Mouse (Mus musculus) midbrain, embryonic 14.5 days (tissue): Measurements from ENCODE around the gene Cadm1. TPM values are rescaled to one million over a fixed set of nuclear protein-coding genes. Genes with fewer than 3 reads are reported as not detected.

Experiments used
- ATAC-seq: fragments of 200-750 bp; cut with Nextera tagmentation; 2 replicates; pipeline ENCODE4 v1.8.0; 2017; ENCODE audit warnings: moderate number of reproducible peaks, moderate library complexity; ENCODE audit not compliant: low FRiP score, low TSS enrichment
- DNase-seq: peaks from one replicate; pipeline ENCODE4 v3.0.0-alpha.2; 2015
- H3K27ac ChIP-seq: fragments of 300-500 bp; sonication (generic); replicated peaks from 2 replicates; pipeline ENCODE4 v1.5.1; 2014; ENCODE audit warnings: mild to moderate bottlenecking, low read depth, low read length, moderate library complexity
- H3K27me3 ChIP-seq: fragments of 300-500 bp; sonication (generic); 2 replicates; pipeline ENCODE4 v1.6.1; 2014; ENCODE audit warnings: low read length, control low read depth, mixed read lengths; ENCODE audit not compliant: control insufficient read depth, insufficient read depth
- H3K36me3 ChIP-seq: fragments of 300-500 bp; sonication (generic); 2 replicates; pipeline ENCODE4 v1.6.1; 2014; ENCODE audit warnings: low read length, control low read depth; ENCODE audit not compliant: control insufficient read depth, insufficient read depth
- H3K4me1 ChIP-seq: fragments of 300-500 bp; sonication (generic); 2 replicates; pipeline ENCODE4 v1.6.1; 2014; ENCODE audit warnings: mild to moderate bottlenecking, antibody characterized with exemption, low read length, control low read depth; ENCODE audit not compliant: control insufficient read depth, insufficient read depth
- H3K4me2 ChIP-seq: fragments of 300-500 bp; sonication (generic); 2 replicates; pipeline ENCODE4 v1.6.1; 2014; ENCODE audit warnings: mild to moderate bottlenecking, low read length, moderate library complexity
- H3K4me3 ChIP-seq: fragments of 300-500 bp; sonication (generic); replicated peaks from 2 replicates; pipeline ENCODE4 v1.5.1; 2014; ENCODE audit warnings: low read depth, low read length
- H3K9ac ChIP-seq: fragments of 300-500 bp; sonication (generic); replicated peaks from 2 replicates; pipeline ENCODE4 v1.6.1; 2014; ENCODE audit warnings: mild to moderate bottlenecking, low read length, moderate library complexity
- H3K9me3 ChIP-seq: fragments of 300-500 bp; sonication (generic); 2 replicates; pipeline ENCODE4 v1.6.1; 2016; ENCODE audit warnings: low read length, control low read depth, mixed read lengths; ENCODE audit not compliant: control insufficient read depth
- WGBS: fragments of 180-500 bp; shearing (Covaris S2); extraction: QIAGEN DNeasy Blood & Tissue Kit; methylation state at CpG from one replicate; pipeline ENCODE4 v1.1.7; 2014; 5-methylcytosine and 5-hydroxymethylcytosine counted together
- polyA plus RNA-seq: library from polyadenylated mRNA; unstranded; fragments of >200 nt; fragmentation: Nextera tagmentation; extraction: Ambion mirVana; gene quantifications from 2 replicates; pipeline ENCODE4 v1.2.1, GENCODE M21; 2014

The Cadm1 gene
- polyA plus RNA-seq, 1 experiment from 2014 or later = 204 TPM

DNA sequence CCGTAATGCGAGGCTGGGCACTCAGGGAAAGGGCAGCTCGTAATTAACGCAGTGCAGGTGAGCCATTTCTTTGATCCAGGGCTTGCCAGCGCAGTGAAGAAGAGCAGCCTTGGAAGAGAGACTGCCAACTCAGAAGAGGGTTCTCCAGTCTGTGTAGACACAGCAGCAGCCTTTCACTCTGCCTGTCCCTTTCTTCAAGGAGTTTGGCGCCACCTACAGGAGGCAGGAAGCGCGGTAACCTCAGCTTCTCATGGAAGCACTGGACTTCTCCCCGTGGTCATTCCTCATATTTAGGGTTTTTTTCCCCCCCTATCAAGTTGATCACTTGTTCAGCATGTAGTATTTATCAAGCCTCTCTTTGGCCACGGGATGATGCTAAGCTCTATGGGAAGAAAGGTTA lies 178.3 kb downstream of the Cadm1 start:
- Histone ChIP-seq H3K9ac (no peak overlapping the region), H3K36me3 (no peaks in the 10 kb centered on the region), H3K27ac (peak overlapping the region; percentile 71; the same call in 1 of the 2 replicates), H3K27me3 (no peaks in the 10 kb centered on the region), H3K9me3 (no peaks in the 10 kb centered on the region; the same call in 1 of the 2 replicates), H3K4me2 (no peak overlapping the region), H3K4me1 (peaks cover 24% of the 10 kb centered on the region), H3K4me3 (no peak overlapping the region)
- WGBS = 21% methylated on average over 10 of the region's 10 CpGs
- DNase-seq (peak; percentile 93), ATAC-seq (no peak)

GRCm38 (mm10) chr9:47710946-47711345 lies 181.0 kb downstream of the Cadm1 start:
- ATAC-seq (no peak), DNase-seq (no peak)
- Histone ChIP-seq H3K9me3 (no peaks in the 10 kb centered on the region; the same call in 1 of the 2 replicates), H3K4me1 (peaks cover 28% of the 10 kb centered on the region), H3K4me3 (no peak overlapping the region), H3K27ac (no peak overlapping the region), H3K4me2 (no peak overlapping the region), H3K27me3 (no peaks in the 10 kb centered on the region), H3K36me3 (no peaks in the 10 kb centered on the region), H3K9ac (no peak overlapping the region)
- 76% methylated on average over 8 of the region's 8 CpGs for WGBS

- Histone ChIP-seq H3K9me3 (no peaks in the 10 kb centered on the region; the same call in 1 of the 2 replicates), H3K4me1 (peaks cover 16% of the 10 kb centered on the region), H3K27me3 (no peaks in the 10 kb centered on the region), H3K27ac (no peak overlapping the region), H3K36me3 (no peaks in the 10 kb centered on the region), H3K9ac (no peak overlapping the region), H3K4me3 (no peak overlapping the region), H3K4me2 (no peak overlapping the region)
- 44% methylated on average over 2 of the region's 2 CpGs for WGBS
- ATAC-seq = no peak
- DNase-seq = peak; percentile 62
Observed at GRCm38 (mm10) chr9:47714541-47714940, 184.6 kb downstream of the Cadm1 start.

DNA sequence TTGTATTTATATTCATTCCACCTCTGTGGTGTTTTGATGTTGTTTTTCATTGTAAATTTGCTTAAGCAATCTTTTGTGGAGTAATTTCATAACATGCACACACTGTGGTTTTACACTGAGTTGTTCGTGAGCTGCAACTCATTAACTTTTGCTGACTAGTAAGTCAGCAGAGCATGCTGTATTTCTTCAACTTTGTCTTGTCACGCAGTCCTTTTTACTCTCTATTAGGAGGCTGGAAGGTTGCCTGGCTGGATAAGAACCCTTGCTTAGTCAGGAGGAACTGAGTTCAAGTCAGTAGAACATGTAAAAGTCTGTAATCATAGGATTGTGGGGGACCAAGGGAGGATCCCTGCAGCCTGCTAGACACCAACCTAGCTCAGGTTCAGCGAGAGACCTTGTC lies 185.4 kb downstream of the Cadm1 start:
- Histone ChIP-seq H3K4me3 (no peak overlapping the region), H3K9me3 (no peaks in the 10 kb centered on the region; the same call in 1 of the 2 replicates), H3K27ac (no peak overlapping the region), H3K36me3 (no peaks in the 10 kb centered on the region), H3K9ac (no peak overlapping the region), H3K27me3 (no peaks in the 10 kb centered on the region), H3K4me2 (no peak overlapping the region), H3K4me1 (peaks cover 16% of the 10 kb centered on the region)
- DNase-seq (no peak), ATAC-seq (no peak)
- 91% methylated on average over 3 of the region's 3 CpGs for WGBS

DNA sequence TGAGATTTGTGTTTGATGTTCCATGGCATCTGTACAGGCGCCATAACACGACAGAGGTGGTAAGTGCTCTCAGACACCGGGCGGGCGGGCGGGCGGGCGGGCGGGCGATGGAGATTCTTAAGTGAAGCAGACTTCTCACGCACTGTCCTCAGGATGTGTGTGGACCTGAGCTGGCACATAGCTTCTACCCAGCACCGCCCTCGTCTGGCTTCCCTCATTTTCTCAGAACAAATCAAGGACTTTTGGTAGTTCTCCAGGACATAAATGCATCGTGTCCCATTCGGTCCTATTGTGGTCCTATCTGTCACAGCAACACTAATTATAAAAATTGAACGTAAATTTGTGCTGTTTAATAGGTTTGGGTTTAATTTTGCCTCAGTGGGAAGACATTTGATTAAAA lies 186.9 kb downstream of the Cadm1 start:
- 83% methylated on average over 16 of the region's 16 CpGs for WGBS
- ATAC-seq (no peak), DNase-seq (no peak)
- Histone ChIP-seq H3K27me3 (no peaks in the 10 kb centered on the region), H3K4me1 (peaks cover 16% of the 10 kb centered on the region), H3K9me3 (no peaks in the 10 kb centered on the region), H3K36me3 (no peaks in the 10 kb centered on the region), H3K4me2 (no peak overlapping the region), H3K27ac (no peak overlapping the region), H3K9ac (no peak overlapping the region), H3K4me3 (no peak overlapping the region)

- WGBS = 40% methylated on average over 3 of the region's 3 CpGs
- no peak overlapping the region for H3K4me2 ChIP-seq
- ATAC-seq (no peak), DNase-seq (peak; percentile 74)
- H3K36me3 ChIP-seq = no peaks in the 10 kb centered on the region
- H3K9me3 ChIP-seq = no peaks in the 10 kb centered on the region
- H3K27me3 ChIP-seq = no peaks in the 10 kb centered on the region
- no peak overlapping the region for H3K4me3 ChIP-seq
- no peak overlapping the region for H3K9ac ChIP-seq
- H3K27ac ChIP-seq = peak overlapping the region; percentile 58; the same call in 1 of the 2 replicates
- H3K4me1 ChIP-seq = peaks cover 22% of the 10 kb centered on the region
Observed at GRCm38 (mm10) chr9:47727611-47728010, 197.6 kb downstream of the Cadm1 start.

GRCm38 (mm10) chr9:47728852-47729251 lies 198.9 kb downstream of the Cadm1 start:
- no peaks in the 10 kb centered on the region for H3K9me3 ChIP-seq
- WGBS = 47% methylated on average over 5 of the region's 5 CpGs
- no peak overlapping the region for H3K4me3 ChIP-seq
- no peaks in the 10 kb centered on the region for H3K36me3 ChIP-seq
- peak overlapping the region; percentile 58; the same call in 1 of the 2 replicates for H3K27ac ChIP-seq
- H3K4me1 ChIP-seq = peaks cover 22% of the 10 kb centered on the region
- no peaks in the 10 kb centered on the region for H3K27me3 ChIP-seq
- no peak for ATAC-seq
- DNase-seq = no peak
- no peak overlapping the region for H3K4me2 ChIP-seq
- no peak overlapping the region for H3K9ac ChIP-seq

DNA sequence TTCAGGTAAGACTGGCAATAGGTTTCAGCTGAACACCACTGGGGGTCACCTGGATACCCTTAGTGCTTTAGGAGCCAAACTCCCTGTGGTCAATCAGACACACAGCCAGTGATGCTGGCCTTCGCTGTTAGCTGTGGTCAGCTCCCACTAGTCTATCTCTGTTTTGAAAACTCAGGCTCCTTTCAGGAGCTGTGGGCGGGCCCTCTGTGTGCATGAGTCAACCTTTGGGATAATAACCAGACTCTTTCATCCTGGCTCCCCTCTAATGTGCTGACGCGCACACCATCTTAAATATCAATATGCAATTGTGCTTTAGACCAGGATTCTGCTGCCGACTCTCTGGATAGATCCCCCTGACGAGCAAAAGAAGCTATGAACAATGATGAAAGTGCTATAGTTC lies 200.3 kb downstream of the Cadm1 start:
- peaks cover 22% of the 10 kb centered on the region for H3K4me1 ChIP-seq
- WGBS = 82% methylated on average over 6 of the region's 6 CpGs
- DNase-seq (no peak), ATAC-seq (no peak)
- no peak overlapping the region for H3K4me2 ChIP-seq
- H3K27me3 ChIP-seq = no peaks in the 10 kb centered on the region
- no peak overlapping the region for H3K4me3 ChIP-seq
- no peak overlapping the region for H3K27ac ChIP-seq
- no peak overlapping the region for H3K9ac ChIP-seq
- H3K9me3 ChIP-seq = no peaks in the 10 kb centered on the region
- no peaks in the 10 kb centered on the region for H3K36me3 ChIP-seq

GRCm38 (mm10) chr9:47733780-47734451 lies 203.9 kb downstream of the Cadm1 start:
- H3K4me1 ChIP-seq = peaks cover 21% of the 10 kb centered on the region
- H3K27ac ChIP-seq = no peak overlapping the region
- ATAC-seq (no peak), DNase-seq (no peak)
- H3K9ac ChIP-seq = no peak overlapping the region
- H3K27me3 ChIP-seq = no peaks in the 10 kb centered on the region
- 87% methylated on average over 13 of the region's 13 CpGs for WGBS
- no peak overlapping the region for H3K4me3 ChIP-seq
- no peak overlapping the region for H3K4me2 ChIP-seq
- no peaks in the 10 kb centered on the region for H3K9me3 ChIP-seq
- no peaks in the 10 kb centered on the region for H3K36me3 ChIP-seq
